Mouse (Mus musculus): ENCODE measurements at regions not wholly inside any gene's neighbourhood (a gene's known extent, or its start where the extent isn't known, plus 50 kb on each side); places are given as distances from the start of the nearest gene placed in this dataset.
"Not testable (repeated sequence)": the region's sequence is repeated elsewhere in the genome, so short reads cannot be mapped to it uniquely, and the experiment has no call there.

- not testable (repeated sequence) for DNase-seq
Observed at GRCm38 (mm10) chr10:26607081-26607480, 146.1 kb upstream of the Arhgap18 start.

GRCm38 (mm10) chr10:26611246-26611645 is 142.0 kb upstream of the Arhgap18 start:
- no peak for DNase-seq

GRCm38 (mm10) chr10:26630196-26630760 is 122.9 kb upstream of the Arhgap18 start:
- peak; percentile 4 to 17 for DNase-seq

- DNase-seq: no peak
Observed at GRCm38 (mm10) chr10:26632266-26632665, 121.0 kb upstream of the Arhgap18 start.

- DNase-seq: no peak
Observed at GRCm38 (mm10) chr10:26637459-26637858, 115.8 kb upstream of the Arhgap18 start.

- DNase-seq: no peak
Observed at GRCm38 (mm10) chr10:26638056-26638455, 115.2 kb upstream of the Arhgap18 start.

- no peak for DNase-seq
Observed at GRCm38 (mm10) chr10:26639118-26639517, 114.1 kb upstream of the Arhgap18 start.

GRCm38 (mm10) chr10:26653103-26653502 is 100.1 kb upstream of the Arhgap18 start:
- DNase-seq: no peak

GRCm38 (mm10) chr10:26664270-26664669 is 89.0 kb upstream of the Arhgap18 start:
- DNase-seq: no peak

GRCm38 (mm10) chr10:26679500-26680227 is 73.6 kb upstream of the Arhgap18 start:
- DNase-seq: no peak

GRCm38 (mm10) chr10:26694761-26695160 is 58.5 kb upstream of the Arhgap18 start:
- no peak for DNase-seq

- peak; percentile 51 to 66 for DNase-seq
Observed at GRCm38 (mm10) chr10:26695212-26695933, 57.8 kb upstream of the Arhgap18 start.
